Mouse (Mus musculus) adrenal gland (tissue): ENCODE measurements around the gene Crygn.

ENCODE experiments used
- intact Hi-C: fragments of 180-260 bp; cut with DNase I; formaldehyde crosslinking; loops from one replicate; pipeline ENCODE4 v1.15.1; 2025

Gene Crygn

GRCm38 (mm10) chr5:24750321-24751304 is 7.2 kb downstream of the Crygn start:
- intact Hi-C loops = loop anchor here (1.0 kb wide), 1 partner anchor 76 kb away; no protein-coding TSS in a partner anchor

GRCm38 (mm10) chr5:24749731-24750130 is 8.1 kb downstream of the Crygn start:
- intact Hi-C loops = loop anchor here (1.0 kb wide), 1 partner anchor 75 kb away; no protein-coding TSS in a partner anchor

GRCm38 (mm10) chr5:24747533-24747932 is 10.3 kb downstream of the Crygn start:
- intact Hi-C loops = no loop called here

GRCm38 (mm10) chr5:24743956-24744355 is 13.9 kb downstream of the Crygn start:
- intact Hi-C loops = no loop called here

DNA sequence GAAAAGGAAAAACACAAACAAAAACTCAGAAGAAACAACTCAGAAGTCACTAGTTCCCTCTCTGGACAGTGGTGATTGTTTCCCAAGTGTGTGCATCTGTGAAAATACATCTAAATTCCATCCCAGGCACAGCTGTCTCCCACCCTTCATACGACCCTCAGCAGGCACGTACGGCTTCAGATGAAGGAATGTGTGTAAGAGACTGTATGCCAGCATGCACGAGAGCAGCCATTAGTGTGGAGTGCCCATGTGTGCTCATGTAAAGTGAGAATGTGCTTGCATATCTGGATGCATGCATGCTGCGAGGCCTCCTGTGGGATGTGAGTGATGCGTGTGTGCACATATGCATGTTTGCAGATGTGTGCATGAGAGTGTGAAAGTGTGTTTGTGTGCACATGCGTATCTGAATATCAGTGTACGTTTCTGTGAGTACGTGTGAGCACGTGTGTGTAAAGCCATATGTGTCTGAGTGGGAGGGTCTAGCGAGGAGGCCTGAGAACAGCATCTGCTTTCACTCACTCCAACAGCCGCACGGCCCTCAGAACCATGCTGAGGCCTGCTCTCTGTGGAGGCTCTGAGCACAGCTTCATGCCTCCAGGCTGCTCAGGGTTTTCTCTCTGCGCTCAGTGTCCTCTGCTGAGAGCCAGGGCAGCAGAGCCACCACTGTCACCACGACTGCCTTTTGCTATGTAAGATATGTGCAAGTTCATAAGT is 16.5 kb downstream of the Crygn start:
- intact Hi-C loops = no loop called here

GRCm38 (mm10) chr5:24739141-24739753 is 18.6 kb downstream of the Crygn start:
- intact Hi-C loops = no loop called here

- intact Hi-C loops = no loop called here
Observed at GRCm38 (mm10) chr5:24738517-24738916, 19.3 kb downstream of the Crygn start.

GRCm38 (mm10) chr5:24737595-24737994 is 20.2 kb downstream of the Crygn start:
- intact Hi-C loops = no loop called here

GRCm38 (mm10) chr5:24733771-24734426 is 23.9 kb downstream of the Crygn start:
- intact Hi-C loops = no loop called here

GRCm38 (mm10) chr5:24733134-24733533 is 24.7 kb downstream of the Crygn start:
- intact Hi-C loops = no loop called here

- intact Hi-C loops = no loop called here
Observed at GRCm38 (mm10) chr5:24730986-24731385, 26.8 kb downstream of the Crygn start.

GRCm38 (mm10) chr5:24730488-24730871 is 27.3 kb downstream of the Crygn start, which contains the start of gene Wdr86:
Gene Wdr86, minus strand, starts transcription at chr5:24730727.
- intact Hi-C loops = no loop called here

GRCm38 (mm10) chr5:24729797-24730487 is 27.9 kb downstream of the Crygn start:
- intact Hi-C loops = no loop called here

DNA sequence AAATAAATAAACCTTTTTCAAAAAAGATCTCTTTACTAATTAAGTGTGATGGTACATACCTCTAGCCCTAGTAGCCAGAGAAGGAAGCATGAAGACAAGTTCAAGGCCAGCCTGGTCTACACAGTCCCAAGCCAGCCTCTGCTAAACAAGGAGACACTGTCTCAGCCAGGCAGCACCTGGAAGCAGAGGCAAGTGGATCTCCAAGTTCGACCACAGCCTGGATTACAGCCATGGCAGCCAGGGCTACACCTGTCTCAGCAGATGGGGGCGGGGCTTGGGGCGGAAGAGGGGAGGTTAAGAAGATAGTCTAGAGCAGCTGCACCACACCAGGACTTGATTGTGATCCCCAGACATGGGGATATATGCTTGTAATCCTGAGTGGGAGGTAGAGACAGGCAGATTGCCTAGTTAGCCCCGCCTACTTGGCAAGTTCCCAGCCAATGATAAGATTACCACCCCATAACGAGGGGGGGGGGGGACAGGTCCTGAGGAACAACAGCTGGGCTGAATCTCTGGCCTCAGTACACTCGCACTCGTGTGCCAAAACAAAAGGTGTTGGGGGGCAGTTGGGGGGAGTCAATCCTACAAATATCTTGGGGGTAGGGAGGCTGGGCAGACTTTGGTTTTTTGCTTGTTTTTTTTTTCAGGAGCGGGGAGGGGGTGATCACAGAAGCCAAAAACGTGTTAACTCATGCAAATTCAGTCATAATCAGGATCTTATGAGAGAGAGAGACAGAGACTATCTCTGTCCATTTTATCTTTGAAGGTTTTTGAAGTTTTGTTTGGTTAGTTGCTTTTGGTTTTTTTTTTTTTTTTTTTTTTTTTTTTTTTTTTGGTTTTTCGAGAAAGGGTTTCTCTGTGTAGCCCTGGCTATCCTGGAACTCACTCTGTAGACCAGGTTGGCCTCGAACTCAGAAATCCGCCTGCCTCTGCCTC is 30.6 kb downstream of the Crygn start:
- intact Hi-C loops = no loop called here

GRCm38 (mm10) chr5:24725897-24726296 is 31.9 kb downstream of the Crygn start:
- intact Hi-C loops = no loop called here

DNA sequence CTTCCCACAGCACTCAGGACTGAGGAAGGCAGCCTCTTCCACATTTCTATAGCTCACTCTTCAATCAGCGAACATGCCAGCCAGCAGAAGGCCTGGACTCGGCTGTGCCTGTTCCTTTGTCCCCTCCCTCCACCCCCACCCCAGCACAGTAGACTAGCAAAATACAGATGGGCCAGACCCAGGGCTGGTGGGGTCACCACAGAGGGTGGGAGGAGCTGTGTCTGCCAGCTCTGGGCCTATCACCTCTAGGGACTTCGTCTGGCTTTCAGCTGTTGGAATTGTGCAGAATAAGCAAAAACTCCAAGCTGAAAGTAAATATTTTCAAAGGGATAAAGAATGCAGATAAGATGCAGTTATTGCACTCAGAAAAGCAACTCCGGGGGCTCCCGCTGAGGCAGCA is 33.0 kb downstream of the Crygn start:
- intact Hi-C loops = no loop called here

DNA sequence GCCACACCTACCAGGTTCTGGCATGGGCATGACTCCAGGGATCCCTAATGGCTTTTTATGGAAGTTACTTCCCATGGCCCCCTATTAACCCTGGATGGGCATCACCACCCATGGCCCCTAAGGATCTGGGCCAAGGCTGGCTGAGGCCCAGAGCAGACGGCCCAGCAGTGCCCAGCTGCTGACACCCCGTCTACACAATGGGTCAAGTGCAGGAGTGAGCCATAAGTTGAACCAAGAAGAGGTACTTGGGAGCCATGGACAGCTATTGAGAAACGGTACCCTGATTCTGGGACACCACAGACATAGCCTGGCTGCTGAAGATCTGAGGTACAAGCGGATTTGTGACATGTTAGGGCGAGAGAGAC is 33.6 kb downstream of the Crygn start:
- intact Hi-C loops = no loop called here

DNA sequence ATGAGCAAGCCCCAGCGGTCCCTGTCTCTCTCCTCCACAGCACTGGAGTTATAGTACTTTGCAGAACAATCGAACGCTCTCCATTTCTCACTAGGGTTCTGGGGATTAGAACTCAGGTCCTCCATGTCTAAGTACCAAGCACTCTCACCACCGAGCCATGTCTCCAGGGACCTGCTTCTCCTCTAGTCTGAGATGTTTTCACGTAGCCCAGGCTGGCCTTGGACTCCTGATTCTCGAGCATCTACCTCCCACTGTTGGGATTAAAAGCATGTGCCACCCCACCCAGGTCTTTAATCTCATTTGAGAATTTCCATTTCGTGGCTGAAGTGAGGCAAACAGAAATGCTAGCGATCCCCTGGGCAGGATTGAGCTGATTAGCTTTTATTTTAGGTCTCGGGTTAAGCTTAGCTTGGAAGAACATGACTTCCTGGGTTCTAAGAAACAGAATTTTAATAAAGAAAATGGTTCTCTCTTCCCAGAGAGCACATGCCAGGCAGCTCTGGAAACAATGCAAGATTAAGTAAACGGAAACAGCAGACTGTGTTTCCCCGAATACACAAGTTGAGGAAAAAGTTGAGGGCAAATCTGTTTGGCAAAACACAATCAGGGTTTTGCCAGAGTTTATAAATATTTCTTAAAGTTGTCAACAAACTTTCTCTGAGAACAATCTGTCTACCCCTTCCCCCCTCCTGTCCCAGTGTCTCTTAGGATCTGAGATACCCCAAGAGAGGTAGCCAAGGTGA is 34.1 kb downstream of the Crygn start:
- intact Hi-C loops = no loop called here

GRCm38 (mm10) chr5:24719852-24720251 is 38.0 kb downstream of the Crygn start:
- intact Hi-C loops = no loop called here
